Mouse (Mus musculus): ENCODE measurements around the gene Gm16181.

Gene Gm16181

GRCm38 (mm10) chr17:35220156-35220952 is at the start of gene Gm16181:
Gene Gm16181, plus strand, starts transcription at chr17:35220834.
- DNase-seq (ENCODE audit: low spot score): no peak

- DNase-seq (ENCODE audit: low spot score): no peak
Measured at GRCm38 (mm10) chr17:35172445-35173234, 48.0 kb upstream of the Gm16181 start.

GRCm38 (mm10) chr17:35173329-35173728 is 47.3 kb upstream of the Gm16181 start:
- DNase-seq (ENCODE audit: low spot score): no peak

GRCm38 (mm10) chr17:35174201-35174977 is 46.2 kb upstream of the Gm16181 start:
- DNase-seq (ENCODE audit: low spot score): no peak

GRCm38 (mm10) chr17:35175382-35175781 is 45.3 kb upstream of the Gm16181 start:
- DNase-seq (ENCODE audit: low spot score): no peak

- DNase-seq (ENCODE audit: low spot score): no peak
Measured at GRCm38 (mm10) chr17:35175968-35176367, 44.7 kb upstream of the Gm16181 start, which contains the start of gene Aif1. Gene Aif1, minus strand, starts transcription at chr17:35176068.

- DNase-seq (ENCODE audit: low spot score): peak; percentile 81
Measured at GRCm38 (mm10) chr17:35178528-35178927, 42.1 kb upstream of the Gm16181 start.

GRCm38 (mm10) chr17:35180093-35180492 is 40.5 kb upstream of the Gm16181 start:
- DNase-seq (ENCODE audit: low spot score): no peak

GRCm38 (mm10) chr17:35185639-35186611 is 34.7 kb upstream of the Gm16181 start:
- peak; percentile 88 for DNase-seq (ENCODE audit: low spot score)

GRCm38 (mm10) chr17:35186681-35187080 is 34.0 kb upstream of the Gm16181 start:
- peak; percentile 68 for DNase-seq (ENCODE audit: low spot score)

GRCm38 (mm10) chr17:35187345-35187744 is 33.3 kb upstream of the Gm16181 start:
- DNase-seq (ENCODE audit: low spot score): no peak

- DNase-seq (ENCODE audit: low spot score): no peak
Measured at GRCm38 (mm10) chr17:35187959-35188610, 32.5 kb upstream of the Gm16181 start, which contains the start of gene Lst1. Gene Lst1, minus strand, starts transcription at chr17:35188439.

- no peak for DNase-seq (ENCODE audit: low spot score)
Measured at GRCm38 (mm10) chr17:35189186-35189585, 31.4 kb upstream of the Gm16181 start.

GRCm38 (mm10) chr17:35190096-35190495 is 30.5 kb upstream of the Gm16181 start:
- DNase-seq (ENCODE audit: low spot score): no peak

- DNase-seq (ENCODE audit: low spot score): no peak
Measured at GRCm38 (mm10) chr17:35191723-35192122, 28.9 kb upstream of the Gm16181 start.

- DNase-seq (ENCODE audit: low spot score): no peak
Measured at GRCm38 (mm10) chr17:35192924-35193323, 27.7 kb upstream of the Gm16181 start.

GRCm38 (mm10) chr17:35193881-35194843 is 26.5 kb upstream of the Gm16181 start, which contains the start of gene Ltb:
Gene Ltb, plus strand, starts transcription at chr17:35194439.
- DNase-seq (ENCODE audit: low spot score): no peak

GRCm38 (mm10) chr17:35194844-35195630 is 25.6 kb upstream of the Gm16181 start:
- DNase-seq (ENCODE audit: low spot score): no peak
